Mouse (Mus musculus) forebrain, postnatal 0 days (tissue): ENCODE measurements at regions not wholly inside any gene's neighbourhood (a gene's known extent, or its start where the extent isn't known, plus 50 kb on each side); places are given as distances from the start of the nearest gene placed in this dataset.

Experiments used
- ATAC-seq: fragments of 200-750 bp; cut with Nextera tagmentation; 2 replicates; pipeline ENCODE4 v1.8.0; 2017; ENCODE audit warnings: mild to moderate bottlenecking, moderate library complexity
- DNase-seq: peaks from one replicate; pipeline ENCODE4 v3.0.0-alpha.2; 2015
- H3K27ac ChIP-seq: fragments of 300-500 bp; sonication (generic); 2 replicates; pipeline ENCODE4 v1.5.1; 2014; ENCODE audit warnings: low read depth, mild to moderate bottlenecking, antibody characterized with exemption, low read length, moderate library complexity, mixed read lengths
- H3K27me3 ChIP-seq: fragments of 300-500 bp; sonication (generic); 2 replicates; pipeline ENCODE4 v1.6.1; 2014; ENCODE audit warnings: mild to moderate bottlenecking, low read length, mixed read lengths; ENCODE audit not compliant: insufficient read depth
- H3K36me3 ChIP-seq: fragments of 300-500 bp; sonication (generic); 2 replicates; pipeline ENCODE4 v1.6.1; 2014; ENCODE audit warnings: mild to moderate bottlenecking, moderate library complexity; ENCODE audit not compliant: insufficient read depth
- H3K4me1 ChIP-seq: fragments of 300-500 bp; sonication (generic); 2 replicates; pipeline ENCODE4 v1.6.1; 2014; ENCODE audit warnings: antibody characterized with exemption; ENCODE audit not compliant: insufficient read depth
- H3K4me2 ChIP-seq: fragments of 300-500 bp; sonication (generic); 2 replicates; pipeline ENCODE4 v1.6.1; 2014; ENCODE audit warnings: low read depth, mild to moderate bottlenecking, moderate library complexity
- H3K4me3 ChIP-seq: fragments of 300-500 bp; sonication (generic); 2 replicates; pipeline ENCODE4 v1.5.1; 2014; ENCODE audit warnings: low read depth, low read length, mixed read lengths
- H3K9ac ChIP-seq: fragments of 300-500 bp; sonication (generic); 2 replicates; pipeline ENCODE4 v1.6.1; 2014; ENCODE audit warnings: mild to moderate bottlenecking
- H3K9me3 ChIP-seq: fragments of 300-500 bp; sonication (generic); 2 replicates; pipeline ENCODE4 v1.6.1; 2016; ENCODE audit warnings: low read length
- CTCF ChIP-seq: sonication (generic); IDR thresholded peaks from 2 replicates; pipeline ENCODE4 v1.5.1; 2016; ENCODE audit warnings: antibody characterized with exemption, control low read depth, low read depth
- WGBS: fragments of 180-500 bp; shearing (Covaris S2); extraction: QIAGEN DNeasy Blood & Tissue Kit; methylation state at CpG from one replicate; pipeline ENCODE4 v1.1.7; 2014; 5-methylcytosine and 5-hydroxymethylcytosine counted together

GRCm38 (mm10) chr10:60981770-60982169, 107.4 kb upstream of the Pcbd1 start:
- no peak for ATAC-seq
- no peak overlapping the region for H3K27ac ChIP-seq
- no peak overlapping the region for H3K9ac ChIP-seq
- H3K36me3 ChIP-seq: no peaks in the 10 kb centered on the region
- DNase-seq: no peak
- H3K4me2 ChIP-seq: no peak overlapping the region
- TF ChIP-seq CTCF: no peak
- H3K27me3 ChIP-seq: no peaks in the 10 kb centered on the region
- WGBS: 46% methylated on average over 6 of the region's 6 CpGs
- no peaks in the 10 kb centered on the region for H3K4me1 ChIP-seq
- H3K9me3 ChIP-seq: no peaks in the 10 kb centered on the region
- no peak overlapping the region for H3K4me3 ChIP-seq

- DNase-seq (no peak), ATAC-seq (no peak)
- H3K9ac ChIP-seq: no peak overlapping the region
- no peaks in the 10 kb centered on the region for H3K4me1 ChIP-seq
- H3K27me3 ChIP-seq: no peaks in the 10 kb centered on the region
- H3K4me3 ChIP-seq: no peak overlapping the region
- TF ChIP-seq CTCF: no peak
- 12% methylated on average over 2 of the region's 2 CpGs for WGBS
- no peak overlapping the region for H3K4me2 ChIP-seq
- no peak overlapping the region for H3K27ac ChIP-seq
- H3K9me3 ChIP-seq: no peaks in the 10 kb centered on the region
- H3K36me3 ChIP-seq: no peaks in the 10 kb centered on the region
Observed at GRCm38 (mm10) chr10:60973615-60974014, 115.5 kb upstream of the Pcbd1 start.

GRCm38 (mm10) chr10:60964843-60965242, 124.3 kb upstream of the Pcbd1 start:
- no peak for TF ChIP-seq CTCF
- no peak overlapping the region for H3K4me2 ChIP-seq
- no peak overlapping the region for H3K27ac ChIP-seq
- H3K36me3 ChIP-seq: no peaks in the 10 kb centered on the region
- no peaks in the 10 kb centered on the region; the same call in 1 of the 2 replicates for H3K27me3 ChIP-seq
- H3K9ac ChIP-seq: no peak overlapping the region
- H3K4me3 ChIP-seq: no peak overlapping the region
- ATAC-seq (no peak), DNase-seq (no peak)
- H3K4me1 ChIP-seq: no peaks in the 10 kb centered on the region
- WGBS: 87% methylated on average over 10 of the region's 10 CpGs
- no peaks in the 10 kb centered on the region for H3K9me3 ChIP-seq

GRCm38 (mm10) chr10:60957820-60958233, 126.4 kb upstream of the Unc5b start:
- peak; percentile 57 for DNase-seq
- H3K4me2 ChIP-seq: no peak overlapping the region
- no peak overlapping the region for H3K4me3 ChIP-seq
- H3K27me3 ChIP-seq: no peaks in the 10 kb centered on the region; the same call in 1 of the 2 replicates
- no peaks in the 10 kb centered on the region for H3K9me3 ChIP-seq
- 15% methylated on average over 17 of the region's 17 CpGs for WGBS
- H3K36me3 ChIP-seq: no peaks in the 10 kb centered on the region
- no peak overlapping the region for H3K9ac ChIP-seq
- TF ChIP-seq CTCF: no peak
- no peak overlapping the region for H3K27ac ChIP-seq
- H3K4me1 ChIP-seq: 0 out of 2 replicates have a peak, but pooled peaks cover 5% of the 10 kb centered on the region
- peak; percentile 76 for ATAC-seq

GRCm38 (mm10) chr10:60955467-60955866, 124.1 kb upstream of the Unc5b start:
- 52% methylated on average over 9 of the region's 9 CpGs for WGBS
- H3K9me3 ChIP-seq: no peaks in the 10 kb centered on the region
- H3K4me2 ChIP-seq: no peak overlapping the region
- H3K27me3 ChIP-seq: no peaks in the 10 kb centered on the region; the same call in 1 of the 2 replicates
- H3K4me1 ChIP-seq: 0 out of 2 replicates have a peak, but pooled peaks cover 5% of the 10 kb centered on the region
- no peak for DNase-seq
- no peak overlapping the region for H3K9ac ChIP-seq
- no peak for TF ChIP-seq CTCF
- H3K4me3 ChIP-seq: no peak overlapping the region
- no peak overlapping the region for H3K27ac ChIP-seq
- no peak for ATAC-seq
- no peaks in the 10 kb centered on the region for H3K36me3 ChIP-seq

- no peak overlapping the region for H3K4me3 ChIP-seq
- H3K36me3 ChIP-seq: no peaks in the 10 kb centered on the region
- no peak overlapping the region for H3K9ac ChIP-seq
Observed at GRCm38 (mm10) chr10:60952495-60952894, 121.1 kb upstream of the Unc5b start.

GRCm38 (mm10) chr10:60948983-60949677, 117.7 kb upstream of the Unc5b start:
- no peak overlapping the region for H3K4me2 ChIP-seq
- WGBS: 54% methylated on average over 7 of the region's 7 CpGs

More at GRCm38 (mm10) chr10:60952495-60952894, 121.1 kb upstream of the Unc5b start:
- no peaks in the 10 kb centered on the region for H3K9me3 ChIP-seq
- no peak overlapping the region for H3K4me2 ChIP-seq
- ATAC-seq: peak; percentile 59; the same call in 1 of the 2 replicates
- no peak overlapping the region for H3K27ac ChIP-seq
- H3K4me1 ChIP-seq: no peaks in the 10 kb centered on the region
- no peak for DNase-seq
- 9% methylated on average over 7 of the region's 7 CpGs for WGBS
- H3K27me3 ChIP-seq: no peaks in the 10 kb centered on the region
- TF ChIP-seq CTCF: no peak

More at GRCm38 (mm10) chr10:60948983-60949677, 117.7 kb upstream of the Unc5b start:
- TF ChIP-seq CTCF: no peak
- Histone ChIP-seq H3K4me1 (no peaks in the 10 kb centered on the region), H3K9me3 (no peaks in the 10 kb centered on the region), H3K4me3 (no peak overlapping the region), H3K27me3 (no peaks in the 10 kb centered on the region), H3K9ac (no peak overlapping the region), H3K36me3 (no peaks in the 10 kb centered on the region), H3K27ac (no peak overlapping the region)
- no peak for DNase-seq
- ATAC-seq: no peak
